Mouse (Mus musculus) spleen, postnatal 4 days (tissue): ENCODE measurements around the gene Mre11a.

ENCODE experiments used
- DNase-seq, 2 experiments: peaks; one replicate each; pipeline ENCODE4 v3.0.0; 2022; ENCODE audit warnings: low spot score in 2 of 2

Mre11a gene

GRCm38 (mm10) chr9:14784039-14785002 is at the start of gene Mre11a, which contains the start of gene Ankrd49:
Gene Mre11a (plus strand): TSS chr9:14784654.
Gene Ankrd49 (minus strand): TSS chr9:14784856.
- DNase-seq: peak; percentile 90 to 93

GRCm38 (mm10) chr9:14739498-14740150 is 44.8 kb upstream of the Mre11a start:
- DNase-seq: no peak

GRCm38 (mm10) chr9:14740151-14740924 is 44.1 kb upstream of the Mre11a start, which contains the start of gene Piwil4:
Gene Piwil4 (minus strand): TSS chr9:14740733.
- no peak for DNase-seq

GRCm38 (mm10) chr9:14750901-14751502 is 33.5 kb upstream of the Mre11a start:
- no peak for DNase-seq

GRCm38 (mm10) chr9:14751503-14752000 is 32.9 kb upstream of the Mre11a start:
- peak; percentile 17 to 67 for DNase-seq

GRCm38 (mm10) chr9:14752001-14752522 is 32.4 kb upstream of the Mre11a start, which contains the start of gene Fut4:
Gene Fut4 (minus strand): TSS chr9:14752393.
- DNase-seq: peak; percentile 26 to 74

GRCm38 (mm10) chr9:14753947-14754346 is 30.5 kb upstream of the Mre11a start:
- no peak for DNase-seq

- no peak for DNase-seq
Observed at GRCm38 (mm10) chr9:14754469-14754868, 30.0 kb upstream of the Mre11a start.

- DNase-seq: no peak
Observed at GRCm38 (mm10) chr9:14758590-14758989, 25.9 kb upstream of the Mre11a start.

GRCm38 (mm10) chr9:14759261-14759660 is 25.2 kb upstream of the Mre11a start:
- no peak for DNase-seq

- DNase-seq: peak in 1 of 2 experiments; percentile 68
Observed at GRCm38 (mm10) chr9:14764765-14765164, 19.7 kb upstream of the Mre11a start.

GRCm38 (mm10) chr9:14769811-14770210 is 14.6 kb upstream of the Mre11a start:
- DNase-seq: no peak

- no peak for DNase-seq
Observed at GRCm38 (mm10) chr9:14770803-14771471, 13.5 kb upstream of the Mre11a start, which contains the start of gene 1700012B09Rik. Gene 1700012B09Rik (minus strand): TSS chr9:14771030.

GRCm38 (mm10) chr9:14772074-14772473 is 12.4 kb upstream of the Mre11a start:
- no peak for DNase-seq

- no peak for DNase-seq
Observed at GRCm38 (mm10) chr9:14773813-14774212, 10.6 kb upstream of the Mre11a start.

- DNase-seq: no peak
Observed at GRCm38 (mm10) chr9:14778341-14778740, 6.1 kb upstream of the Mre11a start.

GRCm38 (mm10) chr9:14787356-14787755 is 2.9 kb downstream of the Mre11a start:
- DNase-seq: no peak

GRCm38 (mm10) chr9:14805714-14806113 is 21.3 kb downstream of the Mre11a start:
- no peak for DNase-seq

GRCm38 (mm10) chr9:14806786-14807185 is 22.3 kb downstream of the Mre11a start:
- no peak for DNase-seq

GRCm38 (mm10) chr9:14810111-14810510 is 25.7 kb downstream of the Mre11a start:
- DNase-seq: no peak
